Mouse (Mus musculus) kidney, postnatal 4 days (tissue): ENCODE data around the gene Tenm4.

Source experiments
- DNase-seq, 2 experiments: peaks; one replicate each; pipeline ENCODE4 v3.0.0; 2021; ENCODE audit warnings: mixed read lengths in 2 of 2

Gene Tenm4

GRCm38 (mm10) chr7:96818236-96818916 is 647.3 kb downstream of the Tenm4 start:
- no peak for DNase-seq

GRCm38 (mm10) chr7:96819538-96819937 is 648.5 kb downstream of the Tenm4 start:
- DNase-seq: no peak

- no peak for DNase-seq
Measured at GRCm38 (mm10) chr7:96820343-96820742, 649.3 kb downstream of the Tenm4 start.

- DNase-seq: no peak
Measured at GRCm38 (mm10) chr7:96826101-96826500, 655.1 kb downstream of the Tenm4 start.

GRCm38 (mm10) chr7:96826672-96827071 is 655.6 kb downstream of the Tenm4 start:
- no peak for DNase-seq

GRCm38 (mm10) chr7:96832551-96832950 is 661.5 kb downstream of the Tenm4 start:
- peak; percentile 14 to 24 for DNase-seq

GRCm38 (mm10) chr7:96833012-96833411 is 662.0 kb downstream of the Tenm4 start:
- no peak for DNase-seq

GRCm38 (mm10) chr7:96834681-96835289 is 663.7 kb downstream of the Tenm4 start:
- peak; percentile 67 to 77 for DNase-seq

- no peak for DNase-seq
Measured at GRCm38 (mm10) chr7:96835313-96835712, 664.3 kb downstream of the Tenm4 start.

- DNase-seq: no peak
Measured at GRCm38 (mm10) chr7:96838271-96838841, 667.3 kb downstream of the Tenm4 start.

GRCm38 (mm10) chr7:96838926-96839325 is 667.9 kb downstream of the Tenm4 start:
- DNase-seq: no peak

GRCm38 (mm10) chr7:96839586-96839985 is 668.5 kb downstream of the Tenm4 start:
- DNase-seq: no peak

- DNase-seq: no peak
Measured at GRCm38 (mm10) chr7:96842477-96843255, 671.6 kb downstream of the Tenm4 start.

- peak; percentile 53 to 66 for DNase-seq
Measured at GRCm38 (mm10) chr7:96844104-96844894, 673.3 kb downstream of the Tenm4 start.

- no peak for DNase-seq
Measured at GRCm38 (mm10) chr7:96852781-96853180, 681.7 kb downstream of the Tenm4 start.

GRCm38 (mm10) chr7:96855867-96856406 is 684.9 kb downstream of the Tenm4 start:
- no peak for DNase-seq

GRCm38 (mm10) chr7:96856518-96856917 is 685.5 kb downstream of the Tenm4 start:
- no peak for DNase-seq

- DNase-seq: no peak
Measured at GRCm38 (mm10) chr7:96859077-96859476, 688.0 kb downstream of the Tenm4 start.

GRCm38 (mm10) chr7:96859684-96860083 is 688.6 kb downstream of the Tenm4 start:
- DNase-seq: no peak

GRCm38 (mm10) chr7:96860650-96861049 is 689.6 kb downstream of the Tenm4 start:
- peak; percentile 41 to 49 for DNase-seq

- no peak for DNase-seq
Measured at GRCm38 (mm10) chr7:96864894-96865722, 694.1 kb downstream of the Tenm4 start.
